Mouse (Mus musculus) ES-Bruce4 (cell line): ENCODE results near the gene Ttc12. TPM values are rescaled to one million over a fixed set of nuclear protein-coding genes. Genes with fewer than 3 reads are reported as not detected.

Experiments
- H3K27ac ChIP-seq: 2 replicates; pipeline ENCODE4 v1.5.1; 2012; ENCODE audit warnings: low read length, inconsistent platforms; ENCODE audit not compliant: insufficient read depth
- H3K27me3 ChIP-seq: 2 replicates; pipeline ENCODE4 v1.6.1; 2012; ENCODE audit warnings: mild to moderate bottlenecking, low read length, inconsistent platforms; ENCODE audit not compliant: control insufficient read depth, poor library complexity, insufficient read depth, severe bottlenecking
- H3K36me3 ChIP-seq: 2 replicates; pipeline ENCODE4 v1.6.1; 2012; ENCODE audit warnings: inconsistent platforms, mild to moderate bottlenecking, low read length, moderate library complexity; ENCODE audit not compliant: control insufficient read depth, poor library complexity, insufficient read depth, severe bottlenecking
- H3K4me1 ChIP-seq: one replicate; pipeline ENCODE4 v1.8.1; 2011; ENCODE audit warnings: low read length; ENCODE audit not compliant: control insufficient read depth, insufficient read depth
- H3K4me3 ChIP-seq: 2 replicates; pipeline ENCODE4 v1.5.1; 2011; ENCODE audit warnings: low read depth, mild to moderate bottlenecking, low read length
- H3K9ac ChIP-seq: 2 replicates; pipeline ENCODE4 v1.6.1; 2012; ENCODE audit warnings: low read depth, mild to moderate bottlenecking, inconsistent platforms; ENCODE audit not compliant: poor library complexity, severe bottlenecking
- H3K9me3 ChIP-seq: replicated peaks from 2 replicates; pipeline ENCODE4 v1.6.1; 2012; ENCODE audit warnings: mild to moderate bottlenecking, low read length, inconsistent platforms; ENCODE audit not compliant: control insufficient read depth, poor library complexity, insufficient read depth, severe bottlenecking
- CTCF ChIP-seq: IDR thresholded peaks from one replicate; pipeline ENCODE4 v1.8.1; 2011; ENCODE audit warnings: low read depth, low read length
- EP300 ChIP-seq: IDR thresholded peaks from 2 replicates; pipeline ENCODE4 v1.6.1; 2011; ENCODE audit warnings: low read depth, low read length; ENCODE audit not compliant: insufficient read depth
- POLR2A ChIP-seq: IDR thresholded peaks from one replicate; pipeline ENCODE4 v1.8.1; 2011; ENCODE audit warnings: low read length; ENCODE audit not compliant: insufficient read depth
- polyA plus RNA-seq: library from polyadenylated mRNA; stranded (reverse); fragments of >200 nt; gene quantifications from 2 replicates; pipeline ENCODE4 v1.2.4, GENCODE M21; 2011; ENCODE audit warnings: low read depth; ENCODE audit not compliant: missing spikeins, insufficient read depth, insufficient read length

The Ttc12 gene
- polyA plus RNA-seq, 1 experiment, result 12.6 TPM

GRCm38 (mm10) chr9:49470946-49471345 lies 15.1 kb downstream of the Ttc12 start:
- Histone ChIP-seq H3K9me3 (no peaks in the 10 kb centered on the region), H3K27ac (no peak overlapping the region), H3K4me1 (no peaks in the 10 kb centered on the region), H3K4me3 (no peak overlapping the region), H3K9ac (no peak overlapping the region), H3K27me3 (no peaks in the 10 kb centered on the region), H3K36me3 (no peaks in the 10 kb centered on the region)
- TF ChIP-seq POLR2A (no peak), CTCF (no peak), EP300 (no peak)

GRCm38 (mm10) chr9:49470006-49470405 lies 16.0 kb downstream of the Ttc12 start:
- Histone ChIP-seq H3K4me3 (no peak overlapping the region), H3K9me3 (no peaks in the 10 kb centered on the region), H3K36me3 (no peaks in the 10 kb centered on the region), H3K27me3 (no peaks in the 10 kb centered on the region), H3K9ac (no peak overlapping the region), H3K27ac (no peak overlapping the region), H3K4me1 (no peaks in the 10 kb centered on the region)
- TF ChIP-seq POLR2A (no peak), EP300 (no peak), CTCF (no peak)

- Histone ChIP-seq H3K36me3 (no peaks in the 10 kb centered on the region), H3K27ac (no peak overlapping the region), H3K9me3 (no peaks in the 10 kb centered on the region), H3K27me3 (no peaks in the 10 kb centered on the region), H3K4me3 (no peak overlapping the region), H3K9ac (no peak overlapping the region), H3K4me1 (no peaks in the 10 kb centered on the region)
- TF ChIP-seq EP300, result no peak
- no peak for TF ChIP-seq CTCF
- TF ChIP-seq POLR2A, result no peak
These were observed 29.9 kb downstream of the Ttc12 start for GRCm38 (mm10) chr9:49456136-49456535.

- no peaks in the 10 kb centered on the region for H3K9me3 ChIP-seq
- no peak overlapping the region for H3K9ac ChIP-seq
- H3K27me3 ChIP-seq, result no peaks in the 10 kb centered on the region
- H3K4me3 ChIP-seq, result no peak overlapping the region
- no peaks in the 10 kb centered on the region for H3K36me3 ChIP-seq
- TF ChIP-seq EP300, result no peak
- TF ChIP-seq POLR2A, result no peak
- H3K27ac ChIP-seq, result no peak overlapping the region
- no peaks in the 10 kb centered on the region for H3K4me1 ChIP-seq
These were observed 33.6 kb downstream of the Ttc12 start for GRCm38 (mm10) chr9:49452396-49452795.

GRCm38 (mm10) chr9:49450491-49450890 lies 35.5 kb downstream of the Ttc12 start:
- Histone ChIP-seq H3K36me3 (no peaks in the 10 kb centered on the region), H3K27ac (no peak overlapping the region), H3K4me3 (no peak overlapping the region), H3K9me3 (no peaks in the 10 kb centered on the region), H3K27me3 (no peaks in the 10 kb centered on the region), H3K9ac (no peak overlapping the region), H3K4me1 (no peaks in the 10 kb centered on the region)
- TF ChIP-seq EP300, result no peak
- TF ChIP-seq POLR2A, result no peak
- TF ChIP-seq CTCF, result no peak

DNA sequence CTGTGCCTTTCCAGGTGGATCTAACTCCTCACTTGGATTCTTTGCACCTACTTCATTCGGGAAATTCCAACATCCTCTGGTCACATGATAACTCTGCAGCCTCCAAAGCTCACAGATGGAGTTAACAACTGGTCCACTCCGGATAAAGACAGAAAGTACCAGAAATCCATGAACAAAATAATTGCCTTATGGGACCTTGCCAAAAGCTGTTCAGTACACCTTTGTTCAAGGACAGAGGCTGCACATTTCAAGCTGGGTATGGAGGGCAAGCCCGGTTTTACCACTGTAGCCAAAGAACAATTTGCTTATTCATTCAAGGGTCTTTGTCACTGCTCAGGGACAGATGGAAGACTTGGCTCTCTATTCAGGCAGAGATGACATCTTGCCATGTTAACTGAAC lies 43.4 kb downstream of the Ttc12 start:
- no peaks in the 10 kb centered on the region for H3K4me1 ChIP-seq
- no peaks in the 10 kb centered on the region for H3K36me3 ChIP-seq
- TF ChIP-seq POLR2A (no peak), EP300 (no peak), CTCF (no peak)
- H3K27me3 ChIP-seq, result no peaks in the 10 kb centered on the region
- no peak overlapping the region for H3K4me3 ChIP-seq
- H3K27ac ChIP-seq, result no peak overlapping the region
- H3K9me3 ChIP-seq, result no peaks in the 10 kb centered on the region
- no peak overlapping the region for H3K9ac ChIP-seq
